Mouse (Mus musculus) liver, embryonic 14.5 days (tissue): Measurements from ENCODE around the gene Oxct2b.

Source experiments
- CTCF ChIP-seq: IDR thresholded peaks from 2 replicates; pipeline ENCODE4 v1.5.1; 2016; ENCODE audit warnings: antibody characterized with exemption, low read depth, control low read depth
- EP300 ChIP-seq: IDR thresholded peaks from 2 replicates; pipeline ENCODE4 v1.6.1; 2016; ENCODE audit warnings: antibody characterized with exemption, low read depth

DNA sequence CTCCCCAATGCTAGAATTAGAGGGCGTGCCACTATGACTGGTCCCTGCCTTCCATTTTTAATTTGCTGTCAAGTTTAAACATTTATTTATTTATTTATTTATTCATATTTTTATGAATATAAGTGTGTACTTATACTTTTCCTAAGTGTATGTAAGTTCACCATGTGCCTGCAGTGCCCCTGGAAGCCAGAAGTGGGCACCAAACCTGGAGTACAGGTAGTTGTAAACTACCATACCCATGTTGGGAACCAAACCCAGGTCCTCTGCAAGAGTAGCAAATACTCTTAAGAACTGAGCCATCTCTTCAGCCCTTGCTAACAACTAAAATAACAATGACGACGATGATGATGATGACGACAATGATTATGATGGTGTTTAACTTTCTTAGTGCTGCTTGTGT is 35.9 kb downstream of the Oxct2b start:
- TF ChIP-seq EP300 (no peak), CTCF (no peak)
